Mouse (Mus musculus) ES-E14 (cell line): ENCODE results near the gene Prdx6b.

Experiments
- CHD2 ChIP-seq: IDR thresholded peaks from 2 replicates; pipeline ENCODE4 v1.6.1; 2014; ENCODE audit warnings: mild to moderate bottlenecking, low read depth, low read length, inconsistent platforms
- HCFC1 ChIP-seq: IDR thresholded peaks from 2 replicates; pipeline ENCODE4 v1.6.1; 2012; ENCODE audit warnings: low read length, inconsistent platforms, borderline replicate concordance; ENCODE audit not compliant: insufficient read depth
- MAFK ChIP-seq: IDR thresholded peaks from 2 replicates; pipeline ENCODE4 v1.6.1; 2014; ENCODE audit warnings: mild to moderate bottlenecking, low read depth, low read length, inconsistent platforms; ENCODE audit not compliant: insufficient read depth

DNA sequence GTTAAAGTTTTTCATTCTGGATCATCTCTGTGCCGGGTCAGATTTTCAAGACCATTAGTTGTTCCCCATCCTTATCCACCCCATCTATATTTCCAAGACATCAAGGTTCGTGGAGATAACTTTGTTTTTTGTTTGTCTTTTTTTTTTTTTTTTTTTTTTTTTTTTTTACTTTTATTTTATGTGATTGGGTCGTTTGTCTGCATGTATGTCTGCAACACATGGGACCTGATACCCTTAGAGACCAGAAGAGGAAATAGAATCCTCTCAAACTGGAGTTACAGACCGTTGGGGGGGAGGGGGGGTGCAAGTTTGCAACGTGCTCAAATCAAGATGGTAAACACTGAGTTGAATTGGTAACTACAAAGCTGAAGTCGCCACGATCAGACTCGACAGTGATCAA lies at the start of gene Prdx6b:
- no peak for TF ChIP-seq HCFC1
- TF ChIP-seq CHD2: no peak
- no peak for TF ChIP-seq MAFK
